Mouse (Mus musculus): ENCODE measurements around the gene Ube2cbp. TPM values are rescaled to one million over a fixed set of nuclear protein-coding genes. Genes with fewer than 3 reads are reported as not detected.

Ube2cbp gene
- polyA plus RNA-seq, 1 experiment from 2014 or later: 7.4 TPM

DNA sequence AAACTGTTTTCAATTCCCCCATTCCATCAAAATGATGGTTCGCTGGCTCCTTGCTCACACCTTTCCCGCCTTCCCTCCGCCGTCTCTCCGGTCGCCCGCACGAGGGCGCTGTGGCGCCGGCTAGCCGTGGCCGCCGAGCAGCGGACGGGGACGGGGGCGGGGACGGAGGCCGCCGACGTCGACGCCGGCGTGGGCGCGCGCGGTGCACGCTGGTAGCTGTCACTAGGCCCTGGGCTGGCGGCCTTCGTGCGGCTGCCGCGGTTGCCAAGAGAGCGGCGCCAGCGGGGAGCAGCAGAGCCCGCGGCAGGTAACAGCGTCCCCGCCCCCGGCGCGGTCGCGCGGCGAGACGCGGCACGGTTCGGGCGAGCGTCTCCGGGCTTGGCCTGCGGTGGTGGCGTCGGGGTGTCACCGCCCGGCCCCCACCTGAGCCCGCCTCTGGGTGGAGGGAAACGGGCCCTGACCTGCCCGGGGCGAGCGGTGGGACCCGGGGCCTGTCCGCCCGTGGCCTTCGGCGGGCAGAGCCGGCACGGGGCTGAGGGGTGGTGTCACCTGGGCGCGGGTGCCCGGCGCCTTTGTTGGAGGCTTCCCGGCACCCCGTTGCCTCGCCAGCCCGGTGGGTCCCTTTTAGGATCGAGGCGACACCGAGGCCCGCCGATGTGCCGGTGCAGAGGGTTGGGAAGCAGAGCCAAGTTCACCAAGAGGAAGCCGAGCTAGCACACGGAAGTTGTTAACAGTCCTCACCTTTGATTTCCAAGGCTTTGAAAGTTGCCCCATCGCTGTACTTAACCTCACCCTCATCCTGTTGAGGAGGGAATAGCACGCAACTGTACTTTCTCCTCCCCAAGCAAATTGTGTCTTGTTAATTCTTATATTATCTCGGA, 2.5 kb upstream of the Ube2cbp start, which contains the start of gene Dop1a:
Gene Dop1a (plus strand): TSS at position 165 of the 881 bp plus-strand sequence.
- H3K27me3 ChIP-seq: peaks cover 11% of the 10 kb centered on the region
- no peaks in the 10 kb centered on the region for H3K9me3 ChIP-seq
- H3K4me3 ChIP-seq (replicated peaks): peak within 1 kb of the TSS; percentile 90
- H3K4me1 ChIP-seq (replicated peaks): peaks cover 21% of the 10 kb centered on the region
- WGBS: under 1% methylated on average over 77 of the region's 93 CpGs
- ATAC-seq: peak; percentile 95
- H3K9ac ChIP-seq (replicated peaks): peak within 1 kb of the TSS; percentile 93
- H3K4me2 ChIP-seq (replicated peaks): peak within 1 kb of the TSS; percentile 72
- H3K36me3 ChIP-seq: no peaks in the 10 kb centered on the region
- peak within 1 kb of the TSS; percentile 85 for H3K27ac ChIP-seq

GRCm38 (mm10) chr9:86453626-86454025, 11.1 kb downstream of the Ube2cbp start:
- Histone ChIP-seq H3K4me1 (replicated peaks) (peaks cover 11% of the 10 kb centered on the region), H3K4me2 (replicated peaks) (no peak overlapping the region), H3K9ac (replicated peaks) (no peak overlapping the region), H3K4me3 (replicated peaks) (no peak overlapping the region), H3K9me3 (no peaks in the 10 kb centered on the region), H3K27me3 (peaks cover 2% of the 10 kb centered on the region), H3K36me3 (no peaks in the 10 kb centered on the region), H3K27ac (no peak overlapping the region)
- 86% methylated on average over 3 of the region's 3 CpGs for WGBS
- no peak for ATAC-seq

GRCm38 (mm10) chr9:86451617-86452016, 13.1 kb downstream of the Ube2cbp start:
- Histone ChIP-seq H3K4me2 (replicated peaks) (peak overlapping the region; percentile 45), H3K36me3 (no peaks in the 10 kb centered on the region), H3K27ac (no peak overlapping the region), H3K9ac (replicated peaks) (no peak overlapping the region; the same call in 1 of the 2 replicates), H3K9me3 (no peaks in the 10 kb centered on the region), H3K4me3 (replicated peaks) (0 out of 2 replicates have a peak overlapping the region, but pooled peaks have one; percentile 6), H3K27me3 (peaks cover 13% of the 10 kb centered on the region), H3K4me1 (replicated peaks) (peaks cover 11% of the 10 kb centered on the region)
- 1% methylated on average over 13 of the region's 13 CpGs for WGBS
- ATAC-seq: peak; percentile 82

GRCm38 (mm10) chr9:86451094-86451493, 13.7 kb downstream of the Ube2cbp start:
- Histone ChIP-seq H3K4me3 (replicated peaks) (no peak overlapping the region), H3K4me2 (replicated peaks) (no peak overlapping the region), H3K27ac (no peak overlapping the region), H3K9me3 (no peaks in the 10 kb centered on the region), H3K9ac (replicated peaks) (no peak overlapping the region), H3K4me1 (replicated peaks) (peaks cover 11% of the 10 kb centered on the region), H3K27me3 (peaks cover 13% of the 10 kb centered on the region), H3K36me3 (no peaks in the 10 kb centered on the region)
- peak; percentile 34; the same call in 1 of the 2 replicates for ATAC-seq
- 31% methylated on average over 6 of the region's 6 CpGs for WGBS

- Histone ChIP-seq H3K27ac (no peak overlapping the region), H3K9me3 (0 out of 2 replicates have a peak, but pooled peaks cover 6% of the 10 kb centered on the region), H3K36me3 (peaks cover 6% of the 10 kb centered on the region; the same call in 1 of the 2 replicates), H3K27me3 (peaks cover 13% of the 10 kb centered on the region), H3K9ac (replicated peaks) (no peak overlapping the region), H3K4me3 (replicated peaks) (no peak overlapping the region), H3K4me1 (replicated peaks) (peaks cover 11% of the 10 kb centered on the region), H3K4me2 (replicated peaks) (peak overlapping the region; percentile 33; the same call in 1 of the 2 replicates)
- ATAC-seq: peak; percentile 74
- 8% methylated on average over 11 of the region's 11 CpGs for WGBS
Measured at GRCm38 (mm10) chr9:86449581-86449980, 15.2 kb downstream of the Ube2cbp start.

DNA sequence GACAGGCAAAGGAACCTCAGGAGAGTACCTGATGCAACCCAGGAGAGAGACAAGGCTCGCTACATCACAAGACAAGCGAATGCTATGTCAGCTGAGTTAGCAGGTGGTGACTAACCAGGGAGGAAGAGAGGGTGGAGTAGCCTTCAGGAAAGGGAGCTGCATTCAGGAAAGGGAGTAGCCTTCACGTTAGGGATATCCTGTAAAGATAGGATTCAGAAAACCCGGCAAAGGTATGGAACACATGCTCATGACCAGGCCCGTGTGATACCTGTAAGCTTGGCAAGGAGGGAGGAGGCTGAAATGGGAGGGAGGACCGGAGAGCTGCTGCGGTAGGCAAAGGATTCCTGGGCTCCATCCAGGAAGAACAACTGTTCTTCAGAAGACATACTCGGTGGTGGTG, 17.3 kb downstream of the Ube2cbp start:
- Histone ChIP-seq H3K4me3 (replicated peaks) (no peak overlapping the region), H3K9ac (replicated peaks) (no peak overlapping the region), H3K4me1 (replicated peaks) (peaks cover 11% of the 10 kb centered on the region), H3K36me3 (peaks cover 6% of the 10 kb centered on the region; the same call in 1 of the 2 replicates), H3K27me3 (peaks cover 13% of the 10 kb centered on the region), H3K9me3 (0 out of 2 replicates have a peak, but pooled peaks cover 6% of the 10 kb centered on the region), H3K4me2 (replicated peaks) (no peak overlapping the region), H3K27ac (no peak overlapping the region)
- 89% methylated on average over 8 of the region's 8 CpGs for WGBS
- ATAC-seq: no peak

DNA sequence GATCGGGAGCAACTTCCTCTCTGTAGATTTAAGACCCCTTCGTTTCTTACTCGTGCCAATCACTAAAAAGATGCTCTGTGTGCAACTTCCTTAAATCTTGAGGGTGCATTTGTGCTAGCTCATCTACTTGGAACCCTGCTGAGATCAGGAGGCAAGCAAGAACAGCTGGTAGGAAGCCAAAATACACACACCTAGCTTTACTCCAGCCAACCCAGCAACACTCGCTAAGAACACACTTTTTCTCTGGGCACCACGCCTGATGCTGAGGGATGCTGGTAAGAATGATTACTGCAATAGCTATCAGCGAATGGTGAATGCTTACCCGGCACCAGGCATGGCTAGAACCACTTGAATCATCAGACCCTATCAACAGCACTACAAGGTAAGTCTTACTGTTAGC, 17.9 kb downstream of the Ube2cbp start:
- no peak overlapping the region for H3K4me2 ChIP-seq (replicated peaks)
- H3K36me3 ChIP-seq: peaks cover 6% of the 10 kb centered on the region; the same call in 1 of the 2 replicates
- H3K27me3 ChIP-seq: peaks cover 13% of the 10 kb centered on the region
- H3K9ac ChIP-seq (replicated peaks): no peak overlapping the region
- WGBS: 95% methylated on average over 7 of the region's 7 CpGs
- ATAC-seq: no peak
- H3K27ac ChIP-seq: no peak overlapping the region
- 0 out of 2 replicates have a peak, but pooled peaks cover 6% of the 10 kb centered on the region for H3K9me3 ChIP-seq
- H3K4me1 ChIP-seq (replicated peaks): peaks cover 11% of the 10 kb centered on the region
- H3K4me3 ChIP-seq (replicated peaks): no peak overlapping the region

DNA sequence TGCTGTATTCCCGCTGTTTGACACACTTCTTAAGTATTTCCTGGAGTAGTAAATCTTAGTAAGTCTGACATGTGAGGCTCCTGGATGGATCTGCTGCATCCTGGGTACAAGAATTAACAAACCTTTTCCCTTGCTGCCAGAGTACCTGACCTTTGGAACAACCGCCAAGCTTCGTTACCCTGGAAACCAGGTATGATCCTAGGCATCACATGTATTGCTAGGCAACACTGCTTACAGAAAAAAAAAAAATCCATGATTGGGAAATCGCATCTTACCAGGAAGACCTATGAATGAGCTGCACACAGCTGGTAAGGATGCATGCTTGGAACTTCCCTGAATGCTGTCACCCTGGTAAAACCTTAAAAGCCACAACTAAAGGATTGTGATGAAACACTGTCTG, 22.5 kb downstream of the Ube2cbp start:
- Histone ChIP-seq H3K4me3 (replicated peaks) (no peak overlapping the region), H3K27ac (peak overlapping the region; percentile 51; the same call in 1 of the 2 replicates), H3K4me2 (replicated peaks) (no peak overlapping the region), H3K27me3 (0 out of 2 replicates have a peak, but pooled peaks cover 1% of the 10 kb centered on the region), H3K9me3 (0 out of 2 replicates have a peak, but pooled peaks cover 6% of the 10 kb centered on the region), H3K36me3 (peaks cover 6% of the 10 kb centered on the region; the same call in 1 of the 2 replicates), H3K9ac (replicated peaks) (no peak overlapping the region), H3K4me1 (replicated peaks) (peaks cover 11% of the 10 kb centered on the region)
- peak; percentile 63; the same call in 1 of the 2 replicates for ATAC-seq
- WGBS: 82% methylated on average over 4 of the region's 4 CpGs

DNA sequence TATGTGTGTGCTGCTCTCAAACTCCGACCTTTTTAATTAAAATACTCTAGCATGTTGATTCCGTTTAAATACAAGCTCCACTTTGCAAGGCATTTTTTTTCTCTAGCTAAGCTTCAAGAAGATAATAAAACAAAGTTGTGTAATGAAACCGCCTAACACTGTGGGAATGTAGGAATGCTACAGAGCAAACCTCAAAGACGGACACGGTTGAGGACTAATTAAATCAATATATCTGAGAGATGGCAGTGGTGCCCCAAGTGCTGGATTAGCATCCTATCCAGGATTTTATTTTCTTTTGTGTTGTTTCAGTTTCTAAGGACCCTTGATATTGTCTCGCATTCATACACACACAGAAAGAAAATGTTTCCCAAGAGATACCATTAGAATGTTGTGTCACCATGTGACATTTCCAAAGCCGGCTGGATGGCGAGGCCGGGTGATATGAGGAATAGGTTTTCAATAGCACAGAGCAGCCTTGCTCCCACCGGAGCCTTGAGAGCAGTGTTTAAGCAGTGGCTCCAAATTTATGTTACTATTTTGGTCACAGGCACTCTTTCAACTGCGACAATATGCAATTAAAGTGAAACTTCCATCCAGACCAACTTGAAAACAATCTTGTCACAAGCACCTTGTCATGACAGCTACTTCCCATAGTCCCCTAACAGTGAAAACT, 26.3 kb downstream of the Ube2cbp start:
- ATAC-seq: peak; percentile 64; the same call in 1 of the 2 replicates
- H3K4me1 ChIP-seq (replicated peaks): peaks cover 11% of the 10 kb centered on the region
- no peaks in the 10 kb centered on the region for H3K27me3 ChIP-seq
- no peak overlapping the region for H3K4me2 ChIP-seq (replicated peaks)
- H3K4me3 ChIP-seq (replicated peaks): no peak overlapping the region
- no peak overlapping the region for H3K9ac ChIP-seq (replicated peaks)
- H3K9me3 ChIP-seq: no peaks in the 10 kb centered on the region
- WGBS: 36% methylated on average over 11 of the region's 11 CpGs
- no peaks in the 10 kb centered on the region for H3K36me3 ChIP-seq
- H3K27ac ChIP-seq: no peak overlapping the region

DNA sequence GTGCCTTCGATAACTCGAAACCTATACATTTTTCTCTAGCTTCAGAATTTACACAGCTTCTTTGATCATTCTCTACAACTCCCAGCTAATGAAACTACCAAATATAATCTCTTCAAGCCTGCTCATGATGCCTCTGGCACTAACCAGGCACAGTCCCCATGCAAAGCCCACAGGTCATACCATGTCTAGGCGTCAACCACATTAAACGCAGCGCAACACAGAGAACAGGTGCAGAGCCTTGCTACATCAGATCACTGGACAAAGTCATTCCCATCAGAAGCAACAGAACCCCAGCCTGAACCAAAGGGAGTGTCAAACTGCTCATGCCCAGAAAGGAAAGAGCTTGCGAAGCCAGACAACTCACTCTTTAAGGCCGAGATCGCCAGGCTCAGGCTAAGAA, 28.1 kb downstream of the Ube2cbp start:
- H3K9me3 ChIP-seq: no peaks in the 10 kb centered on the region
- no peak for ATAC-seq
- H3K4me1 ChIP-seq (replicated peaks): peaks cover 11% of the 10 kb centered on the region
- H3K36me3 ChIP-seq: no peaks in the 10 kb centered on the region
- no peak overlapping the region for H3K4me3 ChIP-seq (replicated peaks)
- no peak overlapping the region for H3K4me2 ChIP-seq (replicated peaks)
- no peak overlapping the region for H3K27ac ChIP-seq
- no peak overlapping the region for H3K9ac ChIP-seq (replicated peaks)
- no peaks in the 10 kb centered on the region for H3K27me3 ChIP-seq
- WGBS: 93% methylated on average over 8 of the region's 8 CpGs

GRCm38 (mm10) chr9:86435510-86435909, 29.2 kb downstream of the Ube2cbp start:
- no peaks in the 10 kb centered on the region for H3K27me3 ChIP-seq
- H3K9me3 ChIP-seq: no peaks in the 10 kb centered on the region
- no peaks in the 10 kb centered on the region for H3K36me3 ChIP-seq
- 93% methylated on average over 3 of the region's 3 CpGs for WGBS
- ATAC-seq: no peak
- H3K9ac ChIP-seq (replicated peaks): no peak overlapping the region
- H3K4me1 ChIP-seq (replicated peaks): peaks cover 11% of the 10 kb centered on the region
- no peak overlapping the region for H3K4me2 ChIP-seq (replicated peaks)
- H3K27ac ChIP-seq: no peak overlapping the region
- no peak overlapping the region for H3K4me3 ChIP-seq (replicated peaks)

- no peak overlapping the region for H3K4me3 ChIP-seq (replicated peaks)
- no peaks in the 10 kb centered on the region for H3K36me3 ChIP-seq
- no peaks in the 10 kb centered on the region for H3K4me1 ChIP-seq (replicated peaks)
- H3K27ac ChIP-seq: no peak overlapping the region
- no peaks in the 10 kb centered on the region for H3K9me3 ChIP-seq
- H3K4me2 ChIP-seq (replicated peaks): no peak overlapping the region
- WGBS: 90% methylated on average over 4 of the region's 4 CpGs
- no peaks in the 10 kb centered on the region for H3K27me3 ChIP-seq
- no peak for ATAC-seq
- no peak overlapping the region for H3K9ac ChIP-seq (replicated peaks)
Measured at GRCm38 (mm10) chr9:86423331-86423730, 41.4 kb downstream of the Ube2cbp start.
